Mouse (Mus musculus): ENCODE results near the gene Cldn6. TPM values are rescaled to one million over a fixed set of nuclear protein-coding genes. Genes with fewer than 3 reads are reported as not detected.

The Cldn6 gene
- polyA plus RNA-seq, 1 experiment from 2014 or later, result 7.1 TPM

- WGBS, result 3% methylated on average over 14 of the region's 14 CpGs
- no peak for ATAC-seq (ENCODE audit: low FRiP score)
- Histone ChIP-seq H3K9me3 (no peaks in the 10 kb centered on the region), H3K27me3 (peaks cover 57% of the 10 kb centered on the region), H3K4me1 (peaks cover 2% of the 10 kb centered on the region; the same call in 1 of the 2 replicates), H3K4me2 (peak overlapping the region; percentile 13; the same call in 1 of the 2 replicates), H3K27ac (no peak overlapping the region), H3K9ac (no peak overlapping the region), H3K36me3 (replicated peaks) (no peaks in the 10 kb centered on the region), H3K4me3 (replicated peaks) (0 out of 2 replicates have a peak overlapping the region, but pooled peaks have one; percentile 8)
These were observed 18.2 kb upstream of the Cldn6 start for GRCm38 (mm10) chr17:23660876-23661200.

DNA sequence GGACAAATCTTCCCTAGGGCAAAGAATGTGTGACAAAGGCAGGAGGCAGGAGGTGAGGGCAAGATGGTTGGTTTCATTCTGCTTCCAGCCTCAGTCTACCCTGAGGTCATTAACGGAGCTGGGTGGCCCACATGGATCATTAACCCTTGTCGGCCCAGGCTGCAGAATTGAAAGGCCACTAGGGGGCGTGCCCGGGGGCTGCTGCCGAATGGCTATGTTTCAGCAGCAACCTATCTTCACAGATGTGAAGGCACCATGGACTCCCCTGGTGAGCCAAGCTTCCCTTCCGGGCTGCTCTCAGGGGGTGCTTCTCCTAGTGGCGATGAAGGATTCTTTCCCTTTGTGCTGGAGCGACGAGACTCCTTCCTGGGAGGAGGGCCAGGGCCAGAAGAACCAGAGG is 17.5 kb upstream of the Cldn6 start:
- Histone ChIP-seq H3K27me3 (peaks cover 57% of the 10 kb centered on the region), H3K4me2 (no peak overlapping the region), H3K27ac (no peak overlapping the region), H3K4me1 (peaks cover 2% of the 10 kb centered on the region; the same call in 1 of the 2 replicates), H3K36me3 (replicated peaks) (peaks cover 4% of the 10 kb centered on the region), H3K9ac (no peak overlapping the region), H3K4me3 (replicated peaks) (no peak overlapping the region), H3K9me3 (no peaks in the 10 kb centered on the region)
- no peak for ATAC-seq (ENCODE audit: low FRiP score)
- WGBS, result 2% methylated on average over 9 of the region's 9 CpGs

DNA sequence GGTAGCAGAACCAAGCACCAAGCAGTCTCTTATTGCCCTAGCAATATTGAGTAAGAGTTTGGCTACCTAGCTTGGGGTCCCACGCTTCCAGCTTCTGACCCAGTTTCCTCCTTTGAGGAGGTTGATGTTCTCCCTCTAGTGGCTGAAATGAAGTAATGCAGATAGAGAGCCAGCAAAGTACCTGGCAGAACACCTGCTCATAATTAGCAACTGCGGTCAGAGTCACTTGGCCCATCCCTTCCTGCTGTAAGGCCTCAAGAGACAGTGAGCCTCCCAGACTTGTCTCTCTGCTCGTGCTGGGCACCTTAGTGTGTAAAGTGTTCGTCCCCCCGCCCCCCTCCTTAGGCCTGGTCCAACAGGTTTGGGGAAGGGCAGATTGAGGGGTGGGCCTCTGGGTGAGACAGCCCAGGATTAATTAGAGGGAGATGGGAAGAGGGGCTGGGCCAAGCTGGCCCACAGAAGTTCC is 14.5 kb upstream of the Cldn6 start:
- Histone ChIP-seq H3K9me3 (no peaks in the 10 kb centered on the region), H3K9ac (no peak overlapping the region), H3K36me3 (replicated peaks) (peaks cover 33% of the 10 kb centered on the region), H3K4me3 (replicated peaks) (no peak overlapping the region), H3K27ac (no peak overlapping the region), H3K4me2 (no peak overlapping the region), H3K4me1 (peaks cover 2% of the 10 kb centered on the region; the same call in 1 of the 2 replicates), H3K27me3 (peaks cover 38% of the 10 kb centered on the region)
- WGBS, result 11% methylated on average over 5 of the region's 5 CpGs
- ATAC-seq (ENCODE audit: low FRiP score), result peak; percentile 57; the same call in 1 of the 2 replicates

GRCm38 (mm10) chr17:23665511-23665910 is 13.5 kb upstream of the Cldn6 start:
- peaks cover 29% of the 10 kb centered on the region for H3K27me3 ChIP-seq
- ATAC-seq (ENCODE audit: low FRiP score), result no peak
- WGBS, result 77% methylated on average over 14 of the region's 14 CpGs

GRCm38 (mm10) chr17:23670516-23671074 is 8.5 kb upstream of the Cldn6 start:
- H3K9ac ChIP-seq, result no peak overlapping the region
- H3K9me3 ChIP-seq, result no peaks in the 10 kb centered on the region
- H3K27me3 ChIP-seq, result peaks cover 12% of the 10 kb centered on the region
- H3K36me3 ChIP-seq (replicated peaks), result peaks cover 43% of the 10 kb centered on the region
- ATAC-seq (ENCODE audit: low FRiP score), result no peak
- no peak overlapping the region for H3K27ac ChIP-seq
- H3K4me3 ChIP-seq (replicated peaks), result no peak overlapping the region
- 94% methylated on average over 7 of the region's 7 CpGs for WGBS
- H3K4me1 ChIP-seq, result peaks cover 15% of the 10 kb centered on the region
- H3K4me2 ChIP-seq, result no peak overlapping the region

More at GRCm38 (mm10) chr17:23665511-23665910, 13.5 kb upstream of the Cldn6 start:
- Histone ChIP-seq H3K27ac (no peak overlapping the region), H3K9ac (no peak overlapping the region), H3K36me3 (replicated peaks) (peaks cover 42% of the 10 kb centered on the region), H3K4me1 (peaks cover 2% of the 10 kb centered on the region; the same call in 1 of the 2 replicates), H3K4me2 (no peak overlapping the region), H3K9me3 (no peaks in the 10 kb centered on the region), H3K4me3 (replicated peaks) (no peak overlapping the region)

DNA sequence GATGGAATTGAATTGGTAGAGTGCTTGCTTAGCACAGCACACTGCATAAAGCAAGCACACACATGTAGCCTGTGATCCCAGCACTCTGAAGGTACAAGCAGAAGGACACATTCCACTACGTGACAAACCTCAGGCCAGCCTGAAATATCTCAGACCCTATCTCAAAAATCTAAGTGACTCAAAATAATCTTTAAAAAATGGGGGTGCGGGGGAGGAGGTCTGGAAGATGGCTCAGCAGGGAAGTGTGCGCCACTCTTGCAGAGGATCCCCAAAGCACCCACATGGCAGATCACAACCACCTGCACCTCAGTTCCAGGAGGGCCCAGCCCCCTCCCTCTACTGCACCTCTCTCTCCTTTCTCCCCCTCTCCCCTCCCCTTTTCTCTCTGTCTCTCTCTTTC is 7.5 kb upstream of the Cldn6 start:
- ATAC-seq (ENCODE audit: low FRiP score), result no peak
- Histone ChIP-seq H3K27me3 (peaks cover 22% of the 10 kb centered on the region), H3K9me3 (no peaks in the 10 kb centered on the region), H3K27ac (no peak overlapping the region), H3K9ac (no peak overlapping the region), H3K4me3 (replicated peaks) (no peak overlapping the region), H3K4me1 (peaks cover 24% of the 10 kb centered on the region), H3K36me3 (replicated peaks) (peaks cover 39% of the 10 kb centered on the region), H3K4me2 (no peak overlapping the region)
- 95% methylated on average over 3 of the region's 3 CpGs for WGBS

DNA sequence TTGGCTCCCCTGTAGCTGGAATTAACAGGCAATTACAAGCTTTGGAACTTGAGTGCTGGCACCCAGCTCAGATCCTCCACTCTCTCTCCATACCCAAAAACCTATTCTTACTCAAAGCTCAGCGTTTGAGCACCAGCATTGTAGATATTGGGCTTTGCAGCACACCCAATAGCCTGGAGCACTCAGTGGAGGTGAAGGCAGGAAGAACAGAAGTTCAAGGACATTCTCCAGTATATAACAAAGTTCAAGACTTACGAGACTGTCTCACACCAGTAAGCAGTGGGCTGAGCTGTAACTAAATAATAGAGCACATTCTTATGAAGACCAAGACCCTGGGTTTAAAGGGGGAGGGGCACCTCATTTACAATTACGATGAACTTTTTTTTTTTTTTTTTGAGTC is 6.3 kb upstream of the Cldn6 start:
- Histone ChIP-seq H3K9ac (no peak overlapping the region), H3K9me3 (no peaks in the 10 kb centered on the region)

DNA sequence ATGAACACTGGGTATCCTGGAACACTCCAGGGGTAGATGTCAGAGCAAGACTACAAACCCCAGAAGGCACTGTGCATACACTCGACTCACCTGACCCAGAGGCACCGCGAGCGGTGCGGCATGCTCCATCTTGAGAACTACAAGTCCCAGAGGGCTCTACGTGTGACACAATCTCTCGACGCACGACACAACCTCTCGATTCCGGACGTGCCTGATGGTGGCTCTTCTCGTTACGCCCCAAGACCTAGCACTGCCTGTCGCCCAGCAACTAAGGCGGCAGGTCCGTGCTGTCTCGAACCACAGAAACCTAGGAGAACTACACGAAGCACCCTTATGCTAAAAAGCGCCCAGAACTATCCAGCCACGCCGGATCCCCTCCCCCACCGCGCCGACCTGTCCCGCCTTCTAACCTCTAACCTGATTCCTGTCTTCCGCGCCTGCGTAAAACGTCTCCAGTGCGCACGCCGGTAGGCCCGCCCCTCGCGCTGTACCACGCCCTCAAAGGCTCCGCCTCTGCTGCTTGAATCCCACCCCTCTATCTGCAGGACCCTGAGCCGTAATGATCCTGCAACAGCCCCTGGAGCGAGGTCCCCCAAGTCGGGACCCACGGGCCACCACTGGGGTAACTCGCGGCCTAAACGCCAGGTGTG is 5.5 kb upstream of the Cldn6 start, which contains the start of the genes Hcfc1r1 and Thoc6:
Gene Hcfc1r1, plus strand, starts transcription at position 173 of the 650 bp plus-strand sequence.
Gene Thoc6, minus strand, starts transcription at position 459 of the 650 bp plus-strand sequence.
- H3K27me3 ChIP-seq, result peaks cover 34% of the 10 kb centered on the region
- H3K4me3 ChIP-seq (replicated peaks), result peak within 1 kb of the TSS; percentile 64
- peaks cover 34% of the 10 kb centered on the region for H3K4me1 ChIP-seq
- peak; percentile 93 for ATAC-seq (ENCODE audit: low FRiP score)
- WGBS, result under 1% methylated on average over 45 of the region's 45 CpGs
- no peaks in the 10 kb centered on the region for H3K9me3 ChIP-seq
- H3K9ac ChIP-seq, result peak within 1 kb of the TSS; percentile 50
- H3K36me3 ChIP-seq (replicated peaks), result peaks cover 19% of the 10 kb centered on the region
- no peak within 1 kb of the TSS for H3K27ac ChIP-seq
- H3K4me2 ChIP-seq, result peak within 1 kb of the TSS; percentile 63

More for the DNA sequence above, 6.3 kb upstream of the Cldn6 start:
- H3K4me2 ChIP-seq, result peak overlapping the region; percentile 63
- H3K27ac ChIP-seq, result no peak overlapping the region
- peaks cover 27% of the 10 kb centered on the region for H3K36me3 ChIP-seq (replicated peaks)
- no peak for ATAC-seq (ENCODE audit: low FRiP score)
- H3K27me3 ChIP-seq, result peaks cover 27% of the 10 kb centered on the region
- peak overlapping the region; percentile 64 for H3K4me3 ChIP-seq (replicated peaks)
- peaks cover 34% of the 10 kb centered on the region for H3K4me1 ChIP-seq
- WGBS, result 80% methylated on average over 3 of the region's 3 CpGs

- Histone ChIP-seq H3K9ac (peak overlapping the region; percentile 50), H3K4me2 (peak overlapping the region; percentile 63), H3K36me3 (replicated peaks) (peaks cover 11% of the 10 kb centered on the region), H3K27ac (no peak overlapping the region), H3K9me3 (no peaks in the 10 kb centered on the region), H3K4me1 (peaks cover 38% of the 10 kb centered on the region), H3K4me3 (replicated peaks) (peak overlapping the region; percentile 64), H3K27me3 (peaks cover 43% of the 10 kb centered on the region)
- 41% methylated on average over 9 of the region's 9 CpGs for WGBS
- ATAC-seq (ENCODE audit: low FRiP score), result no peak; the same call in 1 of the 2 replicates
These were observed 4.6 kb upstream of the Cldn6 start for GRCm38 (mm10) chr17:23674271-23674952.

DNA sequence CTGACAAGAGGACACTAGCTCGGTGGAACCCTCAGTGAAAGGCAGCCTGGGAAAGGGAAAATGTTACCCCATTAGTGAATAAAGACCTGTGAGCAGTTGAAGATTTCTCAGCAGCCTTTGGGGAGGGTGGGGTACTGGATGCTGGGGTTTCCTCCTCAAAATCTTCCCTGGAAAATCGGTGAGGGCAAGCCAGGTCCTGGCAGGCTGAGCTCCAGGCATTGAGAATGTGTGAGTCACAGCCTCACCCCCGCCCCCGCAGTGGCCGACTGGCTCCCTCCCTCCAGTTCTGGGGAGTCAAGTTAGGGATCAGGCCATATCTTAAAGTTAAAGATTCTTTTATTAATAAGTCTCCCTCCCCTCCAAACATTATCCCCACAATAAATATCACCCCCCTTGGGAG is 3.9 kb upstream of the Cldn6 start:
- Histone ChIP-seq H3K36me3 (replicated peaks) (peaks cover 4% of the 10 kb centered on the region), H3K27ac (no peak overlapping the region), H3K9me3 (no peaks in the 10 kb centered on the region), H3K4me1 (peaks cover 41% of the 10 kb centered on the region), H3K9ac (no peak overlapping the region), H3K27me3 (peaks cover 50% of the 10 kb centered on the region), H3K4me2 (0 out of 2 replicates have a peak overlapping the region, but pooled peaks have one; percentile 63), H3K4me3 (replicated peaks) (no peak overlapping the region)
- WGBS, result 42% methylated on average over 5 of the region's 5 CpGs
- ATAC-seq (ENCODE audit: low FRiP score), result no peak

GRCm38 (mm10) chr17:23675564-23676281 is 3.3 kb upstream of the Cldn6 start:
- no peak for ATAC-seq (ENCODE audit: low FRiP score)
- WGBS, result 12% methylated on average over 13 of the region's 15 CpGs
- peak overlapping the region; percentile 57; the same call in 1 of the 2 replicates for H3K9ac ChIP-seq
- H3K27me3 ChIP-seq, result peaks cover 56% of the 10 kb centered on the region
- no peaks in the 10 kb centered on the region for H3K9me3 ChIP-seq
- H3K4me3 ChIP-seq (replicated peaks), result peak overlapping the region; percentile 49
- no peak overlapping the region for H3K27ac ChIP-seq
- peak overlapping the region; percentile 96 for H3K4me2 ChIP-seq
- no peaks in the 10 kb centered on the region for H3K36me3 ChIP-seq (replicated peaks)
- H3K4me1 ChIP-seq, result peaks cover 41% of the 10 kb centered on the region

Data from forebrain, embryonic 12.5 days (tissue).